39 mouse cellular contexts compared by ENCODE assay signal in genomic region chr6:92845898-92846297, GRCm38 (mm10). TPM values are rescaled to one million over a fixed set of nuclear protein-coding genes. Genes with fewer than 3 reads are reported as not detected.
A peak's percentile ranks its signal among the peaks of the same experiment; 100 is the strongest.
DNase-seq lines count a peak whose midpoint lies in the region; ATAC-seq and TF ChIP-seq lines count a peak whose summit lies in the region.
"Had no signal": no experiment of that assay in that cellular context is flagged by ENCODE, and none has a peak within 500 bp of the region (broad histone marks: within the 10 kb centered on the region; RNA-seq: fewer than 3 reads in every experiment).

No protein-coding gene starts in this region.

- 70% methylated on average over 8 of the region's 8 CpGs for WGBS in heart, embryonic 10.5 days
- 54% methylated on average over 8 of the region's 8 CpGs for whole genome bisulfite sequencing in heart, embryonic 15.5 days
- WGBS in heart, postnatal 0 days, result 43% methylated on average over 8 of the region's 8 CpGs

- H3K27ac ChIP-seq in heart, embryonic 10.5 days, result peak overlapping the region; percentile 67
- H3K27ac ChIP-seq in heart, embryonic 15.5 days, result peak overlapping the region; percentile 68
- peak overlapping the region; percentile 74 for H3K27ac ChIP-seq in heart, postnatal 0 days (ENCODE audit: low read depth)
- H3K27ac ChIP-seq: embryonic facial prominence, embryonic 13.5 days; forebrain, embryonic 10.5 days; forebrain, embryonic 15.5 days; gastrocnemius, adult 2 months; kidney, postnatal 0 days; left cerebral cortex, adult 2 months; limb, embryonic 12.5 days; liver, embryonic 15.5 days; macrophage; neural tube, embryonic 15.5 days had no signal

- no peak for TF ChIP-seq EP300 in heart, postnatal 0 days (IDR thresholded peaks at IDR 0.05; ENCODE audit: low read depth)

- peak; percentile 78 for DNase-seq in heart, embryonic 10.5 days (ENCODE audit: low spot score)
- no peak for DNase-seq in heart, adult 11 months
- DNase-seq in heart, postnatal 4 days, result no peak
- DNase-seq in lung, postnatal 36 days, result peak; percentile 17
- no peak for DNase-seq in lung, adult 18-20 months
- DNase-seq in heart, postnatal 0 days (ENCODE audit: low spot score), result peak; percentile 66
- DNase-seq in embryo, embryonic 10.5 days (ENCODE audit: low spot score), result no peak
- DNase-seq: cerebellum, adult 11-12 months; cerebellum, adult 9-11 months; gastrocnemius, adult 2 months; gastrocnemius, postnatal 36 days; kidney, adult 8-10 months; kidney, postnatal 4 days; midbrain, embryonic 14.5 days; retina, postnatal 1 day; right cerebral cortex, postnatal 14 days; thymus, adult 18-20 months; thymus, postnatal 25 days had no signal

- no peak for TF ChIP-seq CTCF in heart, postnatal 0 days (IDR thresholded peaks at IDR 0.05; ENCODE audit: low read depth)

- no peak for ATAC-seq in heart, embryonic 15.5 days (replicated peaks; ENCODE audit: insufficient number of reproducible peaks, insufficient read depth, low FRiP score, low read depth)
- ATAC-seq in heart, postnatal 0 days (ENCODE audit: insufficient read depth, low read depth), result no peak
- ATAC-seq: forebrain, embryonic 15.5 days; intestine, embryonic 16.5 days; Patski had no signal

- peaks cover 39% of the 10 kb centered on the region for H3K4me1 ChIP-seq in heart, embryonic 10.5 days
- peaks cover 27% of the 10 kb centered on the region for H3K4me1 ChIP-seq in heart, embryonic 15.5 days (replicated peaks)
- H3K4me1 ChIP-seq in heart, postnatal 0 days (ENCODE audit: control insufficient read depth, insufficient read depth), result peaks cover 30% of the 10 kb centered on the region
- H3K4me1 ChIP-seq: liver, embryonic 15.5 days had no signal

- H3K36me3 ChIP-seq in heart, embryonic 10.5 days, result peaks cover 17% of the 10 kb centered on the region
- peaks cover 5% of the 10 kb centered on the region for H3K36me3 ChIP-seq in heart, embryonic 15.5 days
- peaks cover 27% of the 10 kb centered on the region for H3K36me3 ChIP-seq in heart, postnatal 0 days (replicated peaks; ENCODE audit: control insufficient read depth, insufficient read depth, low read length)
- H3K36me3 ChIP-seq: forebrain, embryonic 15.5 days; liver, embryonic 15.5 days; neural tube, embryonic 15.5 days had no signal

- no peak overlapping the region for H3K9ac ChIP-seq in heart, embryonic 15.5 days
- no peak overlapping the region for H3K9ac ChIP-seq in heart, postnatal 0 days (replicated peaks; ENCODE audit: low read depth, low read length)
- H3K9ac ChIP-seq: embryonic facial prominence, embryonic 13.5 days; forebrain, embryonic 15.5 days; limb, embryonic 12.5 days; liver, embryonic 15.5 days; neural tube, embryonic 15.5 days had no signal

- no peak overlapping the region for H3K4me3 ChIP-seq in heart, embryonic 10.5 days
- H3K4me3 ChIP-seq in heart, embryonic 15.5 days, result no peak overlapping the region
- H3K4me3 ChIP-seq in heart, postnatal 0 days (ENCODE audit: low read depth, low read length), result no peak overlapping the region
- H3K4me3 ChIP-seq: embryonic facial prominence, embryonic 13.5 days; forebrain, embryonic 10.5 days; forebrain, embryonic 15.5 days; gastrocnemius, adult 2 months; left cerebral cortex, adult 2 months; limb, embryonic 12.5 days; liver, embryonic 15.5 days; neural tube, embryonic 15.5 days had no signal

- H3K4me2 ChIP-seq in heart, embryonic 15.5 days, result 0 out of 2 replicates have a peak overlapping the region, but pooled peaks have one; percentile 9
- H3K4me2 ChIP-seq in heart, postnatal 0 days (ENCODE audit: low read depth, low read length), result no peak overlapping the region
- H3K4me2 ChIP-seq: embryonic facial prominence, embryonic 13.5 days; forebrain, embryonic 15.5 days; limb, embryonic 12.5 days; liver, embryonic 15.5 days; neural tube, embryonic 15.5 days had no signal

- no peaks in the 10 kb centered on the region for H3K9me3 ChIP-seq in heart, embryonic 10.5 days
- H3K9me3 ChIP-seq in heart, embryonic 15.5 days (replicated peaks), result no peaks in the 10 kb centered on the region
- H3K9me3 ChIP-seq in heart, postnatal 0 days (replicated peaks; ENCODE audit: control insufficient read depth, low read length), result no peaks in the 10 kb centered on the region
- H3K9me3 ChIP-seq: embryonic facial prominence, embryonic 13.5 days; forebrain, embryonic 10.5 days; forebrain, embryonic 15.5 days; limb, embryonic 12.5 days; liver, embryonic 15.5 days; neural tube, embryonic 15.5 days had no signal

- no peaks in the 10 kb centered on the region for H3K27me3 ChIP-seq in heart, embryonic 10.5 days (ENCODE audit: insufficient read depth, poor library complexity, severe bottlenecking)
- H3K27me3 ChIP-seq in heart, embryonic 15.5 days, result no peaks in the 10 kb centered on the region
- H3K27me3 ChIP-seq in heart, postnatal 0 days (ENCODE audit: control insufficient read depth, insufficient read depth, low read length), result no peaks in the 10 kb centered on the region
- H3K27me3 ChIP-seq: embryonic facial prominence, embryonic 13.5 days; forebrain, embryonic 15.5 days; limb, embryonic 12.5 days; liver, embryonic 15.5 days; neural tube, embryonic 15.5 days; Patski had no signal

RNA-seq across cellular contexts. Expression of gene Gm15737, which starts 23.3 kb away (rescaled TPM):
- polyA plus RNA-seq in heart, embryonic 10.5 days (2016; fragmentation: Nextera tagmentation; extraction: Ambion mirVana), result 0.10 and 0.17 TPM in 2 replicates
- polyA plus RNA-seq in heart, embryonic 15.5 days (2015; fragmentation: Nextera tagmentation; extraction: Ambion mirVana), result 0.21 and 0.24 TPM in 2 replicates
- under 1 TPM; 0.09 to 0.14 TPM for total RNA-seq in heart, postnatal 4 days (2021)
- total RNA-seq in heart, postnatal 0 days (2014; rRNA removed; ENCODE audit: low replicate concordance), result 0.15 and 0.35 TPM in 2 replicates
- polyA plus RNA-seq in heart, postnatal 0 days (2015; fragmentation: Nextera tagmentation; extraction: Ambion mirVana), result 0.26 TPM in 2 replicates
- total RNA-seq: adrenal gland, postnatal 10 days; layer of hippocampus, postnatal 10 days; left cerebral cortex, adult 2 months; left cerebral cortex, postnatal 25 days; liver, adult 2 months; megakaryocyte-erythroid progenitor cell, adult 5-6 weeks; MEL had no signal
- polyA plus RNA-seq: embryonic facial prominence, embryonic 13.5 days; forebrain, embryonic 15.5 days; frontal cortex, adult 2 months; hindbrain, embryonic 11.5 days; intestine, embryonic 16.5 days; liver, adult 2 months; liver, embryonic 15.5 days; macrophage; midbrain, embryonic 14.5 days; neural tube, embryonic 15.5 days; small intestine, adult 2 months had no signal

RNA-seq across cellular contexts. Expression of gene A730049H05Rik, which starts 29.6 kb away (rescaled TPM):
- 0.99 and 1.7 TPM in 2 replicates for polyA plus RNA-seq in heart, embryonic 10.5 days (2016; fragmentation: Nextera tagmentation; extraction: Ambion mirVana)
- 2.9 and 3.0 TPM in 2 replicates for polyA plus RNA-seq in heart, embryonic 15.5 days (2015; fragmentation: Nextera tagmentation; extraction: Ambion mirVana)
- under 1 TPM; 0.33 to 0.43 TPM for total RNA-seq in heart, postnatal 4 days (2021)
- total RNA-seq in heart, postnatal 0 days (2014; rRNA removed; ENCODE audit: low replicate concordance), result 0.46 TPM in 2 replicates
- 1.3 and 1.7 TPM in 2 replicates for polyA plus RNA-seq in heart, postnatal 0 days (2015; fragmentation: Nextera tagmentation; extraction: Ambion mirVana)
- total RNA-seq: liver, adult 2 months; megakaryocyte-erythroid progenitor cell, adult 5-6 weeks; MEL had no signal
- polyA plus RNA-seq: frontal cortex, adult 2 months; liver, adult 2 months; liver, embryonic 15.5 days; macrophage; small intestine, adult 2 months had no signal

Comparison
In these comparisons a context has a peak if more than half of its experiments do, and no peak if none do; other contexts are left out.
1. DNase-seq: peak in heart, embryonic 10.5 days (single experiment), lung, postnatal 36 days (single experiment) and heart, postnatal 0 days (single experiment); none in heart, adult 11 months (single experiment), heart, postnatal 4 days (single experiment), lung, adult 18-20 months (0 of 2) and embryo, embryonic 10.5 days (single experiment).
2. Peak in every context shown above with its lines, with median percentiles within 50 percentile points of each other: H3K27ac ChIP-seq.